Mouse (Mus musculus) embryonic fibroblast, embryonic 13.5 days (primary cell): ENCODE measurements around the gene Icmt.

Source experiments
- CTCF ChIP-seq: IDR thresholded peaks from 2 replicates; pipeline ENCODE4 v1.5.1; 2011; ENCODE audit warnings: mild to moderate bottlenecking, control low read depth, low read length, moderate library complexity, borderline replicate concordance; ENCODE audit not compliant: insufficient read depth
- POLR2A ChIP-seq: IDR thresholded peaks from 2 replicates; pipeline ENCODE4 v1.6.1; 2011; ENCODE audit warnings: low read depth, mild to moderate bottlenecking, control low read depth, low read length, moderate library complexity

GRCm38 (mm10) chr4:152313934-152314333 lies 16.9 kb downstream of the Icmt start:
- TF ChIP-seq POLR2A (no peak), CTCF (no peak)
